Mouse (Mus musculus): ENCODE data around the gene Itsn2.
"Not testable (repeated sequence)": the region's sequence is repeated elsewhere in the genome, so short reads cannot be mapped to it uniquely, and the experiment has no call there.

Itsn2 gene

GRCm38 (mm10) chr12:4598666-4599428 is 6.4 kb downstream of the Itsn2 start:
- in situ Hi-C loops (cut with MboI) = no loop called here

- in situ Hi-C loops (cut with MboI) = no loop called here
Measured at GRCm38 (mm10) chr12:4599713-4600112, 7.3 kb downstream of the Itsn2 start.

- in situ Hi-C loops (cut with MboI) = no loop called here
Measured at GRCm38 (mm10) chr12:4606625-4607024, 14.2 kb downstream of the Itsn2 start.

GRCm38 (mm10) chr12:4614722-4615121 is 22.3 kb downstream of the Itsn2 start:
- in situ Hi-C loops (cut with MboI) = no loop called here

GRCm38 (mm10) chr12:4624201-4624600 is 31.8 kb downstream of the Itsn2 start:
- in situ Hi-C loops (cut with MboI) = no loop called here

GRCm38 (mm10) chr12:4632957-4633356 is 40.5 kb downstream of the Itsn2 start:
- in situ Hi-C loops (cut with MboI) = no loop called here

- in situ Hi-C loops (cut with MboI) = no loop called here
Measured at GRCm38 (mm10) chr12:4638438-4638837, 46.0 kb downstream of the Itsn2 start.

- in situ Hi-C loops (cut with MboI) = no loop called here
Measured at GRCm38 (mm10) chr12:4640737-4641136, 48.3 kb downstream of the Itsn2 start.

GRCm38 (mm10) chr12:4656813-4657212 is 64.4 kb downstream of the Itsn2 start:
- in situ Hi-C loops (cut with MboI) = no loop called here

- in situ Hi-C loops (cut with MboI) = no loop called here
Measured at GRCm38 (mm10) chr12:4664929-4665674, 72.7 kb downstream of the Itsn2 start.

GRCm38 (mm10) chr12:4665675-4666037 is 73.2 kb downstream of the Itsn2 start:
- in situ Hi-C loops (cut with MboI) = no loop called here

GRCm38 (mm10) chr12:4676336-4676735 is 83.9 kb downstream of the Itsn2 start:
- in situ Hi-C loops (cut with MboI) = no loop called here

GRCm38 (mm10) chr12:4679971-4680370 is 87.5 kb downstream of the Itsn2 start:
- in situ Hi-C loops (cut with MboI) = no loop called here

- in situ Hi-C loops (cut with MboI) = no loop called here
Measured at GRCm38 (mm10) chr12:4685441-4685840, 93.0 kb downstream of the Itsn2 start.

- in situ Hi-C loops (cut with MboI) = no loop called here
Measured at GRCm38 (mm10) chr12:4688386-4688785, 95.9 kb downstream of the Itsn2 start.

- in situ Hi-C loops (cut with MboI) = no loop called here
Measured at GRCm38 (mm10) chr12:4689341-4689740, 96.9 kb downstream of the Itsn2 start.

GRCm38 (mm10) chr12:4691193-4691592 is 98.8 kb downstream of the Itsn2 start:
- in situ Hi-C loops (cut with MboI) = no loop called here

GRCm38 (mm10) chr12:4694534-4694933 is 102.1 kb downstream of the Itsn2 start:
- in situ Hi-C loops (cut with MboI) = no loop called here

- in situ Hi-C loops (cut with MboI) = not testable (repeated sequence)
Measured at GRCm38 (mm10) chr12:4705626-4706025, 113.2 kb downstream of the Itsn2 start.

- in situ Hi-C loops (cut with MboI) = no loop called here
Measured at GRCm38 (mm10) chr12:4706175-4706574, 113.7 kb downstream of the Itsn2 start.

GRCm38 (mm10) chr12:4706901-4707300 is 114.5 kb downstream of the Itsn2 start:
- in situ Hi-C loops (cut with MboI) = no loop called here

- in situ Hi-C loops (cut with MboI) = no loop called here
Measured at GRCm38 (mm10) chr12:4707488-4708017, 115.1 kb downstream of the Itsn2 start.

- in situ Hi-C loops (cut with MboI) = no loop called here
Measured at GRCm38 (mm10) chr12:4708296-4708695, 115.9 kb downstream of the Itsn2 start.
